Comparison of ENCODE assay signal across 8 mouse cellular contexts in the genomic region with DNA sequence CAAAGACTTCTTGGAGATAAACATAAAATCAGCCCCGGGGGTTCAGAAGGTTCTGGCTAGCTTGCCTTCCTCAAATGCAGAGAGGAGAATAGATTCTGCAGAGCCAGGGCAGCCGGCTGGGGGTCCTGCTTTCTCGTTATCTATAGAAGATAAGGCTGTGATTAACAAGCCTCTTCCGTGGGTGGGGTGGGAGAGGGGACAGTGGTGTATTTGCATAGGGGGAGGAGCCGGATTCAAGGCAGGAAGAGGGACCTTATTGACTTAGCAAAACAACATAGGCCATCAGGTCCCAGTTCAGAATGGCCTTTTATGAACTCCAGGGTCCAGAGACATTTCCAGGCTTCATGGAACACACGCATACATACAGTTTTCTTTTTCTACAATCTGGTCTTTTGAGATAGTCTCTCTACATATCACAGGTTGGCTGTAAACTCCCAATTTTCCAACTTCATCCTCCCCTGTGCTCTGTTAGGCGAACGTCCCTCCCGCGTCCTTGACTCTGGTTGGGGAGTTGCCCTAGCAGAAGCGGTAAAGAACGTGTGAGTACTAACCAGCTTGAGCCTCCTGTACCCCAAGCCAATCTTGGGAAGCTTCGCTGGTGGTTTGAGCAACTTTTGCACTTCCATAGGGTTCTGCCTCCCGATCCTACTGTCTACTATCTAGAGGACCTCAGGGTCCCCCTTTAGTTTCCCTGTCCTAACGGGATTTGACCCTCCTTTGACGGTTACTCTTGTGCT. TPM values are rescaled to one million over a fixed set of nuclear protein-coding genes. Genes with fewer than 3 reads are reported as not detected.
A peak's percentile ranks its signal among the peaks of the same experiment; 100 is the strongest.
DNase-seq lines count a peak whose midpoint lies in the region; ATAC-seq and TF ChIP-seq lines count a peak whose summit lies in the region.

No protein-coding gene starts in this region.

- 7% methylated on average over 16 of the region's 16 CpGs for WGBS in hindbrain, embryonic 11.5 days
- 7% methylated on average over 16 of the region's 16 CpGs for WGBS in lung, adult 2 months
- WGBS in olfactory bulb, adult 2 months: 28% methylated on average over 16 of the region's 16 CpGs

- no peak for TF ChIP-seq CTCF in bone marrow macrophage, adult 2 months (IDR thresholded peaks at IDR 0.05; ENCODE audit: low read depth, low read length)
- no peak for TF ChIP-seq CTCF in lung, adult 2 months (IDR thresholded peaks at IDR 0.05; ENCODE audit: insufficient read depth, low read length)
- TF ChIP-seq CTCF in olfactory bulb, adult 2 months (IDR thresholded peaks at IDR 0.05; ENCODE audit: insufficient read depth, low read depth, low read length): no peak

- peaks cover 21% of the 10 kb centered on the region for H3K4me1 ChIP-seq in bone marrow macrophage, adult 2 months (ENCODE audit: control insufficient read depth, insufficient read depth, low read length)
- H3K4me1 ChIP-seq in hindbrain, embryonic 11.5 days (replicated peaks; ENCODE audit: control insufficient read depth, insufficient read depth, low read length): no peaks in the 10 kb centered on the region
- H3K4me1 ChIP-seq in lung, adult 2 months (ENCODE audit: control insufficient read depth, insufficient read depth, low read length): no peaks in the 10 kb centered on the region
- peaks cover 9% of the 10 kb centered on the region for H3K4me1 ChIP-seq in olfactory bulb, adult 2 months (ENCODE audit: control insufficient read depth, insufficient read depth, low read length)

- H3K4me3 ChIP-seq in bone marrow macrophage, adult 2 months (ENCODE audit: insufficient read depth, low read length): peak overlapping the region; percentile 68
- peak overlapping the region; percentile 39 for H3K4me3 ChIP-seq in hindbrain, embryonic 11.5 days (ENCODE audit: low read depth, low read length)
- peak overlapping the region; percentile 63 for H3K4me3 ChIP-seq in lung, adult 2 months (replicated peaks; ENCODE audit: extremely low read depth, low read depth, low read length)
- peak overlapping the region; percentile 38 for H3K4me3 ChIP-seq in olfactory bulb, adult 2 months (ENCODE audit: insufficient read depth, low read depth, low read length)

- H3K9me3 ChIP-seq in hindbrain, embryonic 11.5 days (ENCODE audit: control insufficient read depth, low read length): no peaks in the 10 kb centered on the region

- no peak overlapping the region for H3K9ac ChIP-seq in hindbrain, embryonic 11.5 days (ENCODE audit: low read depth, low read length)

- H3K36me3 ChIP-seq in hindbrain, embryonic 11.5 days (ENCODE audit: control insufficient read depth, insufficient read depth, low read length): no peaks in the 10 kb centered on the region

- H3K27ac ChIP-seq in bone marrow macrophage, adult 2 months (ENCODE audit: insufficient read depth, low read depth, low read length): peak overlapping the region; percentile 76
- H3K27ac ChIP-seq in hindbrain, embryonic 11.5 days (ENCODE audit: low read depth, low read length): no peak overlapping the region
- no peak overlapping the region for H3K27ac ChIP-seq in olfactory bulb, adult 2 months (ENCODE audit: insufficient read depth, low read depth, low read length)

- TF ChIP-seq POLR2A in bone marrow macrophage, adult 2 months (IDR thresholded peaks at IDR 0.05; ENCODE audit: borderline replicate concordance, low read depth, low read length): no peak
- 0 out of 2 replicates have a peak, but pooled peaks have one; percentile 17 for TF ChIP-seq POLR2A in lung, adult 2 months (IDR thresholded peaks at IDR 0.05; ENCODE audit: borderline replicate concordance, extremely low read depth, low read depth, low read length)
- TF ChIP-seq POLR2A in olfactory bulb, adult 2 months (IDR thresholded peaks at IDR 0.05; ENCODE audit: insufficient read depth, low read depth, low read length): no peak

- DNase-seq in embryo, embryonic 10 days (ENCODE audit: low spot score): peak; percentile 5
- no peak for DNase-seq in embryo, embryonic 11 days
- DNase-seq in hindbrain, embryonic 11.5 days (ENCODE audit: low spot score): peak; percentile 48
- DNase-seq in lung, adult 2 months: peak; percentile 18
- DNase-seq in layer of hippocampus, adult 9-10 months (ENCODE audit: low spot score): no peak
- no peak for DNase-seq in adrenal gland, postnatal 25 days

- H3K27me3 ChIP-seq in hindbrain, embryonic 11.5 days (ENCODE audit: control insufficient read depth, insufficient read depth, low read length): peaks cover 42% of the 10 kb centered on the region

- ATAC-seq in hindbrain, embryonic 11.5 days (ENCODE audit: low FRiP score): no peak

- peak overlapping the region; percentile 54 for H3K4me2 ChIP-seq in hindbrain, embryonic 11.5 days (replicated peaks; ENCODE audit: low read depth, low read length)

RNA-seq across cellular contexts. Expression of gene Trim14, which starts 0.7 kb away (rescaled TPM):
- 41.5 and 58.1 TPM in 2 replicates for polyA plus RNA-seq in bone marrow macrophage, adult 2 months (2012; ENCODE audit: insufficient read depth, insufficient read length, missing spikeins)
- polyA plus RNA-seq in hindbrain, embryonic 11.5 days (2014; fragmentation: Nextera tagmentation; extraction: Ambion mirVana): 0.84 and 1.0 TPM in 2 replicates
- polyA plus RNA-seq in lung, adult 2 months (2012; rRNA removed): 14.6 and 24.7 TPM in 2 replicates
- polyA plus RNA-seq in olfactory bulb, adult 2 months (2012; ENCODE audit: insufficient read depth, insufficient read length, low replicate concordance, missing spikeins): not detected in 2 replicates
- 3.3 and 5.1 TPM in 2 replicates for total RNA-seq in adrenal gland, postnatal 25 days (2021)

RNA-seq across cellular contexts. Expression of gene Nans, which starts 46.2 kb away (rescaled TPM):
- polyA plus RNA-seq in bone marrow macrophage, adult 2 months (2012; ENCODE audit: insufficient read depth, insufficient read length, missing spikeins): 41.8 and 43.4 TPM in 2 replicates
- 79.7 and 88.4 TPM in 2 replicates for polyA plus RNA-seq in hindbrain, embryonic 11.5 days (2014; fragmentation: Nextera tagmentation; extraction: Ambion mirVana)
- polyA plus RNA-seq in lung, adult 2 months (2012; rRNA removed): 20.1 and 21.6 TPM in 2 replicates
- polyA plus RNA-seq in olfactory bulb, adult 2 months (2012; ENCODE audit: insufficient read depth, insufficient read length, low replicate concordance, missing spikeins): not detected in 2 replicates
- total RNA-seq in adrenal gland, postnatal 25 days (2021): 35.0 and 38.5 TPM in 2 replicates

Comparison
In these comparisons a context has a peak if more than half of its experiments do, and no peak if none do; other contexts are left out.
1. DNase-seq: peak in embryo, embryonic 10 days (single experiment), hindbrain, embryonic 11.5 days (single experiment) and lung, adult 2 months (single experiment); none in embryo, embryonic 11 days (single experiment), layer of hippocampus, adult 9-10 months (single experiment) and adrenal gland, postnatal 25 days (single experiment).
2. Peak in every context shown above with its lines, with median percentiles within 50 percentile points of each other: H3K4me3 ChIP-seq.